Mouse (Mus musculus) ES-E14 (cell line): ENCODE measurements around the gene Btbd16.

ENCODE experiments used
- CHD2 ChIP-seq: IDR thresholded peaks from 2 replicates; pipeline ENCODE4 v1.6.1; 2014; ENCODE audit warnings: mild to moderate bottlenecking, low read depth, low read length, inconsistent platforms
- HCFC1 ChIP-seq: IDR thresholded peaks from 2 replicates; pipeline ENCODE4 v1.6.1; 2012; ENCODE audit warnings: low read length, inconsistent platforms, borderline replicate concordance; ENCODE audit not compliant: insufficient read depth
- MAFK ChIP-seq: IDR thresholded peaks from 2 replicates; pipeline ENCODE4 v1.6.1; 2014; ENCODE audit warnings: mild to moderate bottlenecking, low read depth, low read length, inconsistent platforms; ENCODE audit not compliant: insufficient read depth
- ZC3H11A ChIP-seq: IDR thresholded peaks from 2 replicates; pipeline ENCODE4 v1.6.1; 2012; ENCODE audit warnings: low read depth, mild to moderate bottlenecking, inconsistent platforms, low read length, borderline replicate concordance

GRCm38 (mm10) chr7:130750752-130751490 is 22.9 kb upstream of the Btbd16 start:
- TF ChIP-seq ZC3H11A (no peak), MAFK (no peak), CHD2 (no peak), HCFC1 (no peak)
